Mouse (Mus musculus) forebrain, embryonic 16.5 days (tissue): ENCODE measurements around the gene Map7d1. TPM values are rescaled to one million over a fixed set of nuclear protein-coding genes. Genes with fewer than 3 reads are reported as not detected.

Source experiments
- ATAC-seq: fragments of 200-750 bp; cut with Nextera tagmentation; 2 replicates; pipeline ENCODE4 v1.8.0; 2017; ENCODE audit warnings: mild to moderate bottlenecking, moderate library complexity
- H3K27ac ChIP-seq: fragments of 300-500 bp; sonication (generic); 2 replicates; pipeline ENCODE4 v1.5.1; 2014; ENCODE audit warnings: low read length, control low read depth
- H3K27me3 ChIP-seq: fragments of 300-500 bp; sonication (generic); replicated peaks from 2 replicates; pipeline ENCODE4 v1.6.1; 2014; ENCODE audit warnings: low read length; ENCODE audit not compliant: control insufficient read depth, insufficient read depth
- H3K36me3 ChIP-seq: fragments of 300-500 bp; sonication (generic); 2 replicates; pipeline ENCODE4 v1.6.1; 2014; ENCODE audit not compliant: control insufficient read depth, insufficient read depth
- H3K4me1 ChIP-seq: fragments of 300-500 bp; sonication (generic); replicated peaks from 2 replicates; pipeline ENCODE4 v1.6.1; 2014; ENCODE audit warnings: low read length; ENCODE audit not compliant: control insufficient read depth, insufficient read depth
- H3K4me2 ChIP-seq: fragments of 300-500 bp; sonication (generic); 2 replicates; pipeline ENCODE4 v1.6.1; 2014; ENCODE audit warnings: mild to moderate bottlenecking, low read length, control low read depth
- H3K4me3 ChIP-seq: fragments of 300-500 bp; sonication (generic); replicated peaks from 2 replicates; pipeline ENCODE4 v1.5.1; 2014; ENCODE audit warnings: mild to moderate bottlenecking, low read length, control low read depth
- H3K9ac ChIP-seq: fragments of 300-500 bp; sonication (generic); replicated peaks from 2 replicates; pipeline ENCODE4 v1.6.1; 2014; ENCODE audit warnings: low read depth, low read length, control low read depth
- H3K9me3 ChIP-seq: fragments of 300-500 bp; sonication (generic); 2 replicates; pipeline ENCODE4 v1.6.1; 2016; ENCODE audit warnings: low read length; ENCODE audit not compliant: control insufficient read depth
- WGBS: fragments of 180-500 bp; shearing (Covaris S2); extraction: QIAGEN DNeasy Blood & Tissue Kit; methylation state at CpG from one replicate; pipeline ENCODE4 v1.1.7; 2014; 5-methylcytosine and 5-hydroxymethylcytosine counted together
- polyA plus RNA-seq: library from polyadenylated mRNA; unstranded; fragments of >200 nt; fragmentation: Nextera tagmentation; extraction: Ambion mirVana; gene quantifications from 2 replicates; pipeline ENCODE4 v1.2.1, GENCODE M21; 2015

Gene Map7d1
- polyA plus RNA-seq, 1 experiment from 2014 or later = 64.7 TPM

- Histone ChIP-seq H3K4me2 (no peak overlapping the region), H3K36me3 (no peaks in the 10 kb centered on the region), H3K4me3 (no peak overlapping the region), H3K4me1 (peaks cover 58% of the 10 kb centered on the region), H3K27ac (no peak overlapping the region), H3K9ac (no peak overlapping the region), H3K27me3 (no peaks in the 10 kb centered on the region), H3K9me3 (no peaks in the 10 kb centered on the region)
- 52% methylated on average over 4 of the region's 4 CpGs for WGBS
- no peak for ATAC-seq
Measured at GRCm38 (mm10) chr4:126250659-126251058, 5.5 kb downstream of the Map7d1 start.

GRCm38 (mm10) chr4:126248261-126248868 lies 7.8 kb downstream of the Map7d1 start:
- 10% methylated on average over 11 of the region's 11 CpGs for WGBS

GRCm38 (mm10) chr4:126246202-126246889 lies 9.8 kb downstream of the Map7d1 start:
- H3K4me1 ChIP-seq = peaks cover 22% of the 10 kb centered on the region
- H3K27ac ChIP-seq = no peak overlapping the region
- WGBS = 82% methylated on average over 13 of the region's 13 CpGs
- H3K36me3 ChIP-seq = peaks cover 5% of the 10 kb centered on the region
- H3K4me2 ChIP-seq = no peak overlapping the region
- H3K9ac ChIP-seq = no peak overlapping the region
- ATAC-seq = no peak
- no peaks in the 10 kb centered on the region for H3K27me3 ChIP-seq
- H3K9me3 ChIP-seq = no peaks in the 10 kb centered on the region
- no peak overlapping the region for H3K4me3 ChIP-seq

More at GRCm38 (mm10) chr4:126248261-126248868, 7.8 kb downstream of the Map7d1 start:
- Histone ChIP-seq H3K9ac (peak overlapping the region; percentile 5), H3K9me3 (no peaks in the 10 kb centered on the region), H3K27ac (peak overlapping the region; percentile 5), H3K4me1 (peaks cover 42% of the 10 kb centered on the region), H3K36me3 (no peaks in the 10 kb centered on the region), H3K27me3 (no peaks in the 10 kb centered on the region), H3K4me3 (no peak overlapping the region), H3K4me2 (no peak overlapping the region)
- peak; percentile 56; the same call in 1 of the 2 replicates for ATAC-seq

- Histone ChIP-seq H3K36me3 (peaks cover 16% of the 10 kb centered on the region), H3K9ac (no peak overlapping the region), H3K4me3 (no peak overlapping the region), H3K4me1 (peaks cover 6% of the 10 kb centered on the region), H3K9me3 (no peaks in the 10 kb centered on the region), H3K27me3 (no peaks in the 10 kb centered on the region), H3K4me2 (no peak overlapping the region), H3K27ac (no peak overlapping the region)
- 88% methylated on average over 6 of the region's 6 CpGs for WGBS
- ATAC-seq = no peak
Measured at GRCm38 (mm10) chr4:126242510-126242909, 13.6 kb downstream of the Map7d1 start.

- no peak overlapping the region for H3K9ac ChIP-seq
Measured at GRCm38 (mm10) chr4:126241956-126242355, 14.2 kb downstream of the Map7d1 start.

GRCm38 (mm10) chr4:126239862-126240475 lies 16.2 kb downstream of the Map7d1 start:
- Histone ChIP-seq H3K4me1 (peaks cover 6% of the 10 kb centered on the region), H3K9ac (no peak overlapping the region), H3K4me3 (no peak overlapping the region), H3K27me3 (no peaks in the 10 kb centered on the region), H3K36me3 (peaks cover 28% of the 10 kb centered on the region), H3K27ac (no peak overlapping the region), H3K9me3 (no peaks in the 10 kb centered on the region), H3K4me2 (no peak overlapping the region)
- 90% methylated on average over 13 of the region's 13 CpGs for WGBS
- ATAC-seq = no peak

More at GRCm38 (mm10) chr4:126241956-126242355, 14.2 kb downstream of the Map7d1 start:
- no peak overlapping the region for H3K4me2 ChIP-seq
- H3K4me3 ChIP-seq = no peak overlapping the region
- no peaks in the 10 kb centered on the region for H3K9me3 ChIP-seq
- no peak overlapping the region for H3K27ac ChIP-seq
- no peaks in the 10 kb centered on the region for H3K27me3 ChIP-seq
- no peak for ATAC-seq
- H3K36me3 ChIP-seq = peaks cover 18% of the 10 kb centered on the region
- 55% methylated on average over 9 of the region's 9 CpGs for WGBS
- H3K4me1 ChIP-seq = peaks cover 6% of the 10 kb centered on the region

- Histone ChIP-seq H3K27ac (no peak overlapping the region), H3K36me3 (peaks cover 49% of the 10 kb centered on the region)
- ATAC-seq = 0 out of 2 replicates have a peak, but pooled peaks have one; percentile 24
Measured at GRCm38 (mm10) chr4:126237721-126238242, 18.4 kb downstream of the Map7d1 start.

GRCm38 (mm10) chr4:126236467-126237280 lies 19.5 kb downstream of the Map7d1 start:
- Histone ChIP-seq H3K9me3 (no peaks in the 10 kb centered on the region), H3K4me3 (no peak overlapping the region), H3K27ac (no peak overlapping the region), H3K27me3 (no peaks in the 10 kb centered on the region), H3K9ac (no peak overlapping the region), H3K4me2 (no peak overlapping the region), H3K36me3 (peaks cover 54% of the 10 kb centered on the region), H3K4me1 (peaks cover 6% of the 10 kb centered on the region)
- ATAC-seq = 0 out of 2 replicates have a peak, but pooled peaks have one; percentile 27
- 53% methylated on average over 55 of the region's 63 CpGs for WGBS

More at GRCm38 (mm10) chr4:126237721-126238242, 18.4 kb downstream of the Map7d1 start:
- H3K4me2 ChIP-seq = no peak overlapping the region
- H3K9me3 ChIP-seq = no peaks in the 10 kb centered on the region
- WGBS = 48% methylated on average over 5 of the region's 5 CpGs
- H3K27me3 ChIP-seq = no peaks in the 10 kb centered on the region
- H3K9ac ChIP-seq = no peak overlapping the region
- peaks cover 6% of the 10 kb centered on the region for H3K4me1 ChIP-seq
- no peak overlapping the region for H3K4me3 ChIP-seq
